Mouse (Mus musculus): ENCODE data around the gene Nab2.
"Not testable (repeated sequence)": the region's sequence is repeated elsewhere in the genome, so short reads cannot be mapped to it uniquely, and the experiment has no call there.

Gene Nab2

DNA sequence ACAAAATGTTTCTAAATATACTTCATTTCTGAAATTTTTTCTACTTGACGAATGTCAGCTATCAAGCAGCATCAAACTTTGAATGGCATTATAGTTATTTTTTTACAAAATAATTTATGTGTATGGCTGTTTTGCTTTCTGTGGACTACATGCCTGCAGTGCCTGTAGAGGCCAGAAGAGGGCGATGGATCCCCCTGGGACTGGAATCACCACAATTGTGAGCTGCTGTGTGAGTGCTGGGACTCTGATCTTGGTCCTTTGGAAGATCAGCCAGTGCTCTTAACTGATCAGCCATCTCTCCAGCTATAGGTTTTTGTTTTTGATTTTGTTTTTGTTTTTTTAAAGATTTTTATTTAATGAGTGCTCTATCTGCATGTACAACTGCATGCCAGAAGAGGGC is 2.9 kb upstream of the Nab2 start:
- DNase-seq = no peak

DNA sequence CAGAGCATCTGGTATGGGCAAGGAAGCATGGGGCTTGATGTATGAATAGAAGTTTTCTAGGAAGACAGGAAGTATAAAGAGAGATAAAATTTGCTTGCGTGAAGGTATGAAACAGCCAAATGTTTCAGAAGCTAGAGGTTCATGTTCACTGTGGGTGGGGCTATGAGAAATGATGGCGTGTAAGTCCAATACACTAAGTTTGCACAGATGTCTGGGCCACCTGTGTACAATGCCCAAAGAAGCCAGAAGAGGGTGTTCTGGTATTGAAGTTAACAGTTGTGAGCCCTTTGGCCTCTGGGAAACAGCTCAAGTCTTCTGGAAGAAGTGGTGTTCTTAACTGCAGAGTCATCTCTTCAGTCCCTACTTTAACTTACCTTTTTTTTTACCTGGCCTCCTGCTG is 1.8 kb upstream of the Nab2 start:
- DNase-seq = no peak

DNA sequence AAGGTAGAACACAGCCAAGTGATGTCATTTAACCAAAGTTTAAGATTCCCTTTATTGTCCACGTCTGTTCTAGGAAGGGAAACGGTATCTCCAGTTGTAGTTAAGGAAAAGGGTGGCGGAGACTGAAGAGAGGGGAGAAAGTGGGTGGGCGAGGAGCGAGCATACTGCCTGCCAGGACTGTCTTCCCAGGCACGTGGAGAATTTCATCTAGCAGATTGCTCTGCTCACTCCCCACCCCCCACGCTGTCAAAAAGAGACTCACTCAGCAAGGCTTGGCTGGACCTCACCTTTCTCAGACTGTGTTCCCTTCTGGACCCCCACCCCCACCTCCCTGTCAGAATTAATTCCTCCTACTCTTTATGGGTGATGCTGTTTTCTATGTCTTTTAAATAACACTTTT is 802 bp upstream of the Nab2 start:
- peak; percentile 68 for DNase-seq

DNA sequence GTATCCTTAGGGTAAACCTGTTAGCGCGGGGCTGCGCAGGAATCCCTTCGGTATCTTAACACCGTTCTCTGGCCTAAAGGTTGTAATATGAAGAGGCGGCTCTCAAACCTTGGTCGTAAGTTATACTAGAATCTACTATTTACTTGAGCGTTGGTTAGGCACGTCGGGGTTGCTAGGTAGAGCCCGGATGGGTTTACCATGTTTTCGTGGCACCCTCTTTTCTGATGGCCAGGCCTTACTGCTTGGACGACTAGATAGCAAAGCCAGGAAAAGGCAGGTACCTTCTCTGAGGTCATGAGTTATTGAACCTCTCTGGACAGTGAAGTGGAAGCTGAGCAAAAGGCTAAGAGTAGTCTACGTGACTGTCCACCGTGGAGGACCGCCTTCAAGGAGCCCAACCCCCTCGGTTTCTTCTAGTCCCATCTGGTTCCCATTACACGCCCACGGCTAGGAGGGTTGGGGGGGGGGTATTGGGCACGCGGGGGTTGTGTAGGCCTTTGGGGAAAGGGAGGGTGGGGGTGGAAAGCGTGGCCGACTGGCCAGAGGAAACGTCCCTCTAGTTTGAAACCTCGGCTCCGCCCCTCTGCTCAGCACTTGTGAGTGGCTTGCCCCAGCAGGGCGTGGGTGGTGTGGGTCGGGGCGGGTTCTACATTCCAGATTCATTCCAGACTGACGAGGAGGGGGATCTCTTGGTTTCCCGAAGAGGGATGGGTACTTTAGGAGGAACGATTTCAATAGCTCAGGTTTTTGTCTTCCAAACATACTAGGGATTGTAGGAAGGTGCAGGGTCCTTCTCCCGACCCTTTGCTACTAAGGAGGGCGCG is 887 bp downstream of the Nab2 start:
- peak; percentile 90 for DNase-seq

DNA sequence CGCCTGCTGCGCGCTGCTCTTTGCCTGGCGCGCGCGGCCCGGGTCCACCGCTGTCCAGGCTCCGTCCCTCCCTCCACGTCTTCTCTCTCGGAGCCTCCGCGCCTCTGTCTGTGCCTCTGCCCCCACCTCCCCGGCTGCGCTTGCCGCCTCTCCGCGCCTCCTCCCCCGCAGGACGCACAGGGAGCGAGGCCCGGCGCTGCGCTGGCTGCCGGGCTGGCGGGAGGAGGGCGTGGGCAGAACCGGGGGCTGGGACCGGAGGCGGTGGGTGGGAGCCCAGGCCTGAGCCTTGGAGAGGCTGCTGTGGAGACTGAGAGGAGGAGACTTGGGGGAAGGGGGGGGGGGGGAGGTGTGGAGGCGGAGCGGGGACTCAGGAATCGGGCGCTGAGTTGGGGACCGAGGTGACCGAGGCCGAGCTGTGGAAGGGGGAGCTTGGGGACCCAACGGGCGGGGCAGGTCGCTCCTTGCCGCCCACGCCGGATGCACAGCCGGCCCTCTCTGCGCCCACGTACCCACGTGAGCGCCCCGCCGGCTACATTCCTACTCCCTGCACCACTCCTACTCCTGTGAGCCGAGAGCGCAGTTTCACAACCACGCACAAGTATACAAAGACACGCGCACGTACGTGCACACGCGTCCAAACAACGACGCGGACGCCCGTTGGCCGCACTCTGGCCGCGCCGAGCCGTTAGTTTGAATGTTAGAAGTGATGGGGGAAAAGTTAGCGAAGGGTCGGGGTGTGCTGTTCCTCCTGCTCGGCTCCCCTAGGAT is 1.7 kb downstream of the Nab2 start, which contains the start of gene Nemp1:
Gene Nemp1 (plus strand): TSS at position 401 of the 768 bp plus-strand sequence.
- DNase-seq = peak; percentile 92

DNA sequence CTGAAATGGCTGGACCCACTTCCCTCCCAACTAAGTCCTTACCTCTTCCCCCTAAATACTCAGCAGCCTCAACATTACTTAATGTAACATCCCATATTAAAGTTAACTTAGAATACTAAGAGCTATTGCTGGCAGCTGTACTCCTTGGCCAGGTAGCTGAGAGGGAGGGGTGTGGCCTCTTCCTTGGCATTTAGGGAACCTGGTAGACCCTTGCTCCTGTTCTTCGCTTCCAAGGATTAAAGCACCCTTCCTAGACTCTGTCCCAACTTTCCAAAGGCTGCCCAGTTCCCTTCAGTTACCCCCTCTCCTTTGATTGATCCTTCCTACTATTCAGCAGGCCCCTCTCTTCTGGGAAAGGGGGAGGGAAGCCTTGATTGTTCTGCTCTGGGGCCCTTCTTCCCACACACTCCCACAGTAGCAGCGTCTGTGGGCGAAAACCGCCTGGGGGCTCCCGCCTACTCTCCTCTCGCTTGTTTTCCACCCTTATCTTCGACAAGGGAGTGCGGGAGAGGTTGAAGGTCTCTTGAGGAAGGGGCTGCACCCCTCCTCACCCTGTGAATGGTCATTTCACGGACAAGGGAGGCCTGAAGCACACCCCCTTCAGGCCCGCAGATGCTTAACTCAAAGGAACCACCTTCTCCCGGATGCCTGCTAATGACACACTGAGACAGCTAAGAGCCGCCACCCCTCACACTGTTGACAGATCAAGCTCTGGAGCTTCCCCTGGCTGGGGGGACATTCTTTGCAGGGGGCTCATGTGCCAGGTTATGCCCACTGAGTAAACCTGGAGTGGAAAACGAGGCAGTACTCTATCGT is 2.8 kb downstream of the Nab2 start:
- peak; percentile 69 for DNase-seq

DNA sequence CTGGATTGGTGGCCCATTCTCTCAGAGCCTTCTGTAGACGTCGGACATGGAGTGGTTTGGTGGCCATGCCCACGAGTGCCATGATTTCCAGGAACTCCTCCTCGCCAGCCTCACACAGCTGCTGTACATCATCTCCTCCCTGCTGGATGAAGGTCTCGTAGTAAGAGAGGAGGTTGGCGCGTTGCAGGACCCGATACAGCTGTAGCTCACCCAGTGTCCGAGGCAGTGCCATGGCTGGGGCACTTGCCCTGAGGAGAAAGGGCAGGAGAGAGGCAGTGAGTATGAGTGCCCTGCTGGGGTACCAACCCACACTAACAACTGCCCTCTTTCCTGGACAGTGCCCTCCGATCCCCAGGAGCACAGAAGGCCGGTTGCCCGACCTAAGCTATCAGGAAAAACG is 3.5 kb downstream of the Nab2 start:
- no peak for DNase-seq

DNA sequence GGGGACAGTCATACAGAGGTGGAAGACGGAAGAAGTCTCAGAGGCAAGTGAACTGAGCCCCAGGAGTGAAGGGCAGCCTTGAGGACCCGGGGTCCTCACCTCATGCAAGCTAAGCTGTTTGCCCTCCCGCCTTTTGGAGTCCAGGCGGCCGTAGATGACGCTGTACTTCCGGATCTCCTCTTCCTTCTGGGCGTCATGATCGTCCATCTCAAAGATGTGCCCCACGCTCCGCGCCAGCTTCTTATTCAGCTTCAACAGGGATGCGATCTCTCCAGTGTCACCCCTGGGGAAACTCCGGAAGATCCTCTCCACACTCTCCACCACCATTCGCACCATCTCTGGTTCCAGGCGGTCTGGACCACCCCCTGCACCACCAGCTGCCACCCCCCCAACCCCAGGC is 4.2 kb downstream of the Nab2 start:
- DNase-seq = no peak

DNA sequence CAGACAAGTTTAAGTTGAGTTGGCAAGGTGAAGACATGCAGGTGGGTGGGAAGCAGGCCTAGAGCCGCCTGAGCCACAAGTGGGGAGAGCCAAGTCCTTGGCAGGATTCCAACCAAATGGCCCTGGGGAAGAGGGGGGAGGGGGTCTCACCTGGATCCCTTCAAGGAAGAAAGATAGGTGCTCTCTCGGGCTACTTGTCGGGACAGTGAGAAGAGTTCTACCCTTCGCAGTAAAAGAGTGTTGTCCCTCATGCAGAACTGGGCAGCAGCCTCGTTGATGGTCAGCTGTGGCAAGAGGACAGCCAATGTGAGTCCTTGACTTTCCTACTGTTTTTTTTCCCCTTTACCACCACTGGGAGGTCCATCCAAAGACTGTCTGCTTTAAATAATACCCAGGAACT is 4.8 kb downstream of the Nab2 start:
- DNase-seq = peak; percentile 63

DNA sequence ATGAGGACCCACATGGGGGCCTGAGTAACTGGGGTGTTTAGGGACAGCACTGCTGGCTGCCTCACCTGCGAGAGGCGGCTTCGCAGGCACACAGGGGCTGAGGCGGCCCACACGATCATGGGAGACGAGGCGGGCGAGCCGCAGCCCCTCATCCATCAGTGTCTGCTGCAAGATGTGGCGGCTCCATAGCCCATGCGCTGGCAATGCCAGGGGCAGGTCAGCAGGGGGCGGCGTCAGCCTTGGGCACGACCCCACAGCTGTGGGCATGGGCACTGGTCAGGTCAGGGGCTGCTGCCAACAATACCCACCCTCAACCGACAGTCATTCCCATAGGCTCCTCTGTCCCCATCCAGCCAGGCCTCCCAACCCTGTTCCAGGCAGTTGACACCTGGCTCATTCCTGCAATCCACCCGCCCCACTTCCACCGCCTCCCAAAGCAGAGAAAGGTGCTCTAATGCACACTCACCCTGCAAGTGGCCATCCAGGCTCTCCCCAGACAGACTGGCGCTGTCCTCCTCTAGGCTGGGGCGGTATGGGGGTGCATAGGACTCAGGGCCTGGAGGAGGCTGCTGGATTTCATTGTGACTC is 5.6 kb downstream of the Nab2 start:
- DNase-seq = peak; percentile 76

DNA sequence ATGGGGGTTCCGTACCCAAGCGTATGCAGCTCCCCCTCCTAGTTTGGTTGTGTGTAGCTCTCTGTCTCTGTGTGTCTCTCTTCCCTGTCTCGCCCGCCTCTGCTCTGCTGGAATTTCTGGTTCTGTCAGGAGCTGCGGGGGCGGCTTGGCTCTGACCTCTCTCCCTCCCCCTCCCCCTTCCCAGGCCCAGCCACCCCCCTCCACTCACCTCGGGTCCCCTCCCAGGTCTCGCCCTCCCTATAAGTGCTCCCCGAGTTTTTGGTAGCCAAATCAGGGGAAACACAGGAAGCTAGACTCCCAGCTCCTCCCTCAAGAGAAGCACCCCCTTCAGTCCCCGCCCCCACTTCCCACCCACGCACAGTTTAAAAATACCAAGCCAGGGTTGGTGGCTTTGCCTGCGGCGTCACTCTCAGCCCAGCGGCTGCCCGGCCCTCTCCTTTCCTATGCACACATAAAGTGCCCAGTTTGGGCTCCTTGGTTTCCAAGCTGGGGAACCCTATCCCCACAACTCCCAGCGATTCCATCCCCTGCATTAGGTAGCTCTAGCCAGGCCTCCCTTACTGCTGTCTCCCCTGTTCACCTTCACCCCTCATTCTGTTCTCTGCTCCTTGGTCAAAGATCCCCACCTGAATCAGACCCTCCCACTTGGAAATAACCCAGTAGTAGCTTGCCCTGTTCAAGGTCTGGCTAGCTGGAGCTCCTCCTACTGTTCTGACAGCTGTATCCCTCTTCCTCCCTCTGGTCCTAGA is 6.3 kb downstream of the Nab2 start:
- peak; percentile 78 for DNase-seq

DNA sequence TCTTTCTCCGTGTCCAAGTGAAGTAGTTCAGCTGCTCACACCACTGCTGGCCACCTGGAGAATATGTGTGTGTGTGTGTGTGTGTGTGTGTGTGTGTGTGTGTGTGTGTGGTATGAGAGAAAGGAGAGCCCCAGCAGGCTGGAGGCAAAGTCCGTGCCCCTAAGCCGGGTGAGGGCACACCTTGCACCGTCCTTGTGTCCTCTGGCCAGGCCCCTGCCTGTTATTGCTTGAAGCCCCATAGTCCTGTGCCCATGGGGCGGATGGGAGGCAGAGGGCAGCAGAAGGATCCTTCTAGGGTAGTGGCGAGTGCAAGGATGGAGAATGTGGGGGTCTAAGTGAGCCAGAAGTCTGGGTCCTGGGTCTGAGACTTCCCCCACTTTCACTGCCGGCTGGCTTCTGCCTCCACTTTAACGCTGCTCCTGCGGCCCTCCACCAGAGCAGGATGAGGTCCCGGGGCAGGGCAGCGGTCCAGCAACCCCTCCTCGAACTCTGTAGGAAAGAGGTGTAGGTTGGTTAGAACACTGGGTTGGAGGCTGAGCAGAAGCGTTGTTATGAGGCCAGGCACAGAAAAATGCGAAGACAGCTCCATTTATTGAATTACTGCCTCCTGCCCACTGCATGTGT is 7.0 kb downstream of the Nab2 start:
- no peak for DNase-seq

DNA sequence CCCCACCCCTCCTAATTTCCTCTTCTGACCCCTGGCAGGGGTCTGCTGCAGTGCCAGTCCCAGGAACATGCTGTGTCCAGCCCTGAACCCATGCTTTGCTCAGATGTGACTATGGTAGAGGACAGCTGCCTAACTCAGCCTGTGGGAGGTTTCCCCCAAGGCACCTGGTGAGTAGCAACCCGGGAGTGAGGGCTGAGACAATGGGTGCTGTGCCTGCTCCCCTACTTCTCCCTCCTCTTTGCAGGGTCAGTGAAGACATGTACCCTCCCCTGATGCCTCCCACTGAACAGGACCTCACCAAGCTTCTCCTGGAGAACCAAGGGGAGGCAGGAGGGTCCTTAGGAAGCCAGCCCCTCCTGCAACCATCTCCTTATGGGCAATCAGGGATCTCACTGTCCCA is 8.8 kb downstream of the Nab2 start:
- DNase-seq = no peak

DNA sequence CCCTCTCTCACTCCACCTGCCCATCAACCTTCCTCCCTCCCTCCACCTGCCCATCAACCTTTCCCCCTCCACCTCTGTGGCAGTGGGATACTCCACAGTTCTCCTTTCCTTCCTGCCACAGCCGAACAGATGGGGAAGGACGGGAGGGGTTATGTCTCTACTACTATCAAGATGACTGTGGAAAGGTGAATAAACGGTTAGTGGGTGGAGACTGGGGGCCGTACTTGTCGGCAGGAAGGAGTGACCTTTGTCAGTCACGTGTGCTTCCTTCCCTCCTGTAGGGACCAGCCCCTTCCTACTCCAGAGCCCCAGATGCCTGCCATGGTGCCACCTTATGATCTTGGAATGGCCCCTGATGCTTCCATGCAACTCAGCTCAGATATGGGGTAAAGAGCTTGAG is 10.3 kb downstream of the Nab2 start:
- no peak for DNase-seq

DNA sequence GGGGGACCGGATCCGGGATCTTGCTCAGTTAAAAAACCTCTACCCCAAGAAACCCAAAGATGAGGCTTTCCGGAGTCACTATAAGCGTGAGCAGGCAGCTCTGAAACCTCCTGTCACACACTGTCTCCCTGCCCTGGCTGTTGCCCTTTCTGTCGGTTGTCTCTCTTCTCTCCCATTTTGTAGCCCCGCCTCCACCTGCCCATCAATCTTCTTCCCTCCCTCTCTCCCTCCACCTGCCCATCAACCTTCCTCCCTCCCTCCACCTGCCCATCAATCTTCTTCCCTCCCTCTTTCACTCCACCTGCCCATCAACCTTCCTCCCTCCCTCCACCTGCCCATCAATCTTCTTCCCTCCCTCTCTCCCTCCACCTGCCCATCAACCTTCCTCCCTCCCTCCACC is 10.8 kb downstream of the Nab2 start:
- DNase-seq = not testable (repeated sequence)

DNA sequence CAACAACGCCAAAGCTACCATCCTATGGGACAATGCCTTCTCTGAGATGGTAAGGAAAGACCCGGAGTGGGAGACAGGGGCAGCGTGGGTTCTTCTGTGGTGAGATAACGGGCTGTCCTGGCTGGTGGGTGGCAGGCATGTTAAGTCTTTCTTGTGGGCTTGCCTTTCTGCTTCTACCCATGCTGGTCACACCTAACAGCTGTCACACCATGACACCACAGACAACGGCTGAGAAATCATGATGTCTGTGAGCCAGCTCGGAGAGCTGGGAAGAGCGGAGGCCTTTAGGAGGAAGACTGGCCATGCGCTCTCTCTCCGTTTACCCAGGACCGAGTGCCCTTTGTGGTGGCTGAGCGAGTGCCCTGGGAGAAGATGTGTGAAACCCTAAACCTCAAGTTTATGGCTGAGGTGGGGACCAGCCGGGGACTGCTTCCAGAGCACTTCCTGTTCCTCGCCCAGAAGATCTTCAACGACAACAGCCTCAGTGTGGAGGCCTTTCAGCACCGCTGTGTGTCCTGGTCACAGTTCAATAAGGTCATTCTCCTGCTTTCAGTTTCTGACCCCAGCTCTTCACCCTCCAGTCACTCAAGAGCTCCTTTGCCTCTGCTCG is 13.3 kb downstream of the Nab2 start:
- DNase-seq = no peak

DNA sequence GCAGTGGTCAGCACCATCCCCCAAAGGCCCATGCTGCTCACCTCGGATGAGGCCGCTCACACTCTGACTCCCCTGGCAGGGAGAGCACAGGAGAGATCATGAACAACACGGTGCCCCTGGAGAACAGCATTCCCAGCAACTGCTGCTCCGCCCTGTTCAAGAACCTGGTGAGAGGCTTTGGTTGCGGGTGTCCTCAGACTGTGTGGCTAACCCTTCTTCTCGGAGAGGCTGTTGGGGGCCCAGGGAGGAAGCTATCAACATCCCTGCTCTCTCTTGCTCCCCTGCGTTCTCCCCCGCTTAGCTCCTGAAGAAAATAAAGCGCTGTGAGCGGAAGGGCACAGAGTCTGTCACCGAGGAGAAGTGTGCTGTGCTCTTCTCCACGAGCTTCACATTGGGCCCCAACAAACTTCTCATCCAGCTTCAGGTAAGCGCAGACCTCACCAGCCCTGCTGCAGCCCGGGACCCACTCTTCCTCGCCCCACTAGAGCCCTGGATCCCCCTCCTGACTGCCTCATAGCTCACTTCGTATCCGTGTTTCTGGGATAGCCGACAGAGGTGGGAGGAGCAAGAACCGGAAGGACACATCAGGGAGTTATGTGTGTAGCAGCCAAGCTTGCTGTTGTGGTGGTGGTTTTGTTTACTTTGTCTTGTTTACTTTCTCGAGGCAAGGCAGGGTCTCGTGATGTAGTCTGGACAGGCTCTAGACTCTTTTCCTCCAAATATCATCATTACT is 15.3 kb downstream of the Nab2 start:
- DNase-seq = no peak

DNA sequence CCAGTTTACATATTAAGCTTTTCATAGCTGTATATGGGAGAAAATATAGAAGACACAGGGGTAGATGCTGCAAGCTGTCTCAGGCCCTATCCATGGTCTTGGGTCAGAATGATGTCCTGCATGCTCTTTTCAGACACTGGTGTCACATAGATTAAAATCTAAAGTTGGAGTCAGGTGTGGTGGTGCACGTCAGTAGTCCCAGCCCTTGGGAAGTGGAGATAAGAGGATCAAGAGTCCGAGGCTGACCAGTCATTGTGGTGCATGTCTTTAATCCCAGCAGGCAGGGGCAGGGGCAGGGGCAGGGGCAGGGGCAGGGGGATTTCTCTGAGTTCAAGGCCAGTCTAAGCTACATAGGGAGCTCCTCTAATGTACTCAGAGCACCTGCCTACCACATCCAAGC is 22.6 kb downstream of the Nab2 start:
- no peak for DNase-seq

DNA sequence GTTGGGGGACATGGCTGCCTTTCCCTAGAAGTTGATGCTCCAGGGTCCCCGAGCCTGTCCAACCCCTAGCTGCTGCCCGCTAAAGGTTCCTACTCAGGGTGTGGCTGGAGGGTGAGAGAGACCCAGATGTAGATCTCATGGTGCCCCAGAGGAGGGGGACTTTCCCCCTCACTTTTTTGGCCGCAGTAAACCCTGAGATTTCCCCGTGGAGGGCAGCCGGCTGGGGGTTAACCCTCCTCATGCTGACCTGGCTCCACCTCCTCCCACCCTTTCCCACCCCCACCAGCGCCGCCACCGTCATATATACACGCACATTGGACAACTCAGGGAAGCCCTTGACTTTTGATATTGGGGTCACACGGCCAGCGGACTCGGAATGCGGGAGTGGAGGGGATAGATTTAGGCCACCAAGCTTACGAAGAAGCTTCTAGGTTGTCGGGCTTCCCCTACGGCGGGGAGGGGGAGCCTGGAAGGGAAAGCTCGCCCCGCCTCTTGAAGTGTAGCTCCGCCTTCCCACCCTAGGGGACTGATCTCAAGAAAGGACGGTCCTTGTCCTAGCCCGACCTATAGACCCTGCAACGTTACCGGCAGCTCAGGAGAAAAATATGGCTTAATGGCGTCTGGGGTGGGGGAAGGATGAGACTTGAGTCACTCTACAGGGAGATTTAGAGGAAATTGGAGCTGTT is 24.7 kb downstream of the Nab2 start:
- DNase-seq = peak; percentile 57

Measured in cerebellum, adult 9-11 months (tissue).